Mouse (Mus musculus): ENCODE measurements around the gene Calm4. TPM values are rescaled to one million over a fixed set of nuclear protein-coding genes. Genes with fewer than 3 reads are reported as not detected.
"Not testable (repeated sequence)": the region's sequence is repeated elsewhere in the genome, so short reads cannot be mapped to it uniquely, and the experiment has no call there.

Gene Calm4
- polyA plus RNA-seq (2015; fragmentation: Nextera tagmentation; extraction: Ambion mirVana): not detected in 2 replicates

GRCm38 (mm10) chr13:3837312-3837807, at the start of gene Calm4:
Gene Calm4 (plus strand): TSS chr13:3837757.
- H3K27me3 ChIP-seq; H3K4me1 ChIP-seq (replicated peaks); H3K4me2 ChIP-seq (replicated peaks); H3K9ac ChIP-seq (replicated peaks); H3K27ac ChIP-seq; ATAC-seq; H3K36me3 ChIP-seq; H3K9me3 ChIP-seq; H3K4me3 ChIP-seq (replicated peaks): not testable (repeated sequence)

GRCm38 (mm10) chr13:3788588-3788987, 49.0 kb upstream of the Calm4 start:
- H3K9ac ChIP-seq (replicated peaks): no peak overlapping the region
- WGBS: 88% methylated on average over 2 of the region's 2 CpGs
- H3K4me2 ChIP-seq (replicated peaks): no peak overlapping the region
- no peaks in the 10 kb centered on the region for H3K36me3 ChIP-seq
- no peak overlapping the region for H3K27ac ChIP-seq
- H3K27me3 ChIP-seq: no peaks in the 10 kb centered on the region
- H3K9me3 ChIP-seq: no peaks in the 10 kb centered on the region
- ATAC-seq: no peak
- no peaks in the 10 kb centered on the region for H3K4me1 ChIP-seq (replicated peaks)
- H3K4me3 ChIP-seq (replicated peaks): no peak overlapping the region

GRCm38 (mm10) chr13:3789531-3789930, 48.0 kb upstream of the Calm4 start:
- Histone ChIP-seq H3K9me3 (no peaks in the 10 kb centered on the region), H3K4me3 (replicated peaks) (no peak overlapping the region), H3K36me3 (no peaks in the 10 kb centered on the region), H3K27ac (no peak overlapping the region), H3K4me2 (replicated peaks) (no peak overlapping the region), H3K9ac (replicated peaks) (no peak overlapping the region), H3K4me1 (replicated peaks) (no peaks in the 10 kb centered on the region), H3K27me3 (no peaks in the 10 kb centered on the region)
- ATAC-seq: no peak
- 81% methylated on average over 2 of the region's 2 CpGs for WGBS

GRCm38 (mm10) chr13:3796649-3797048, 40.9 kb upstream of the Calm4 start:
- no peak for ATAC-seq
- Histone ChIP-seq H3K4me2 (replicated peaks) (no peak overlapping the region), H3K9ac (replicated peaks) (no peak overlapping the region), H3K27ac (no peak overlapping the region), H3K4me1 (replicated peaks) (no peaks in the 10 kb centered on the region), H3K27me3 (no peaks in the 10 kb centered on the region), H3K4me3 (replicated peaks) (no peak overlapping the region), H3K36me3 (no peaks in the 10 kb centered on the region), H3K9me3 (no peaks in the 10 kb centered on the region)
- WGBS: 91% methylated on average over 4 of the region's 4 CpGs

- no peak overlapping the region for H3K27ac ChIP-seq
- no peak overlapping the region for H3K9ac ChIP-seq (replicated peaks)
- no peak overlapping the region for H3K4me3 ChIP-seq (replicated peaks)
- no peaks in the 10 kb centered on the region for H3K27me3 ChIP-seq
- H3K4me1 ChIP-seq (replicated peaks): no peaks in the 10 kb centered on the region
- no peaks in the 10 kb centered on the region for H3K36me3 ChIP-seq
- ATAC-seq: no peak
- no peak overlapping the region for H3K4me2 ChIP-seq (replicated peaks)
- H3K9me3 ChIP-seq: no peaks in the 10 kb centered on the region
Observed at GRCm38 (mm10) chr13:3798751-3799150, 38.8 kb upstream of the Calm4 start.

GRCm38 (mm10) chr13:3799386-3799785, 38.2 kb upstream of the Calm4 start:
- no peaks in the 10 kb centered on the region for H3K9me3 ChIP-seq
- H3K4me1 ChIP-seq (replicated peaks): no peaks in the 10 kb centered on the region
- H3K27ac ChIP-seq: no peak overlapping the region
- H3K4me3 ChIP-seq (replicated peaks): no peak overlapping the region
- H3K4me2 ChIP-seq (replicated peaks): no peak overlapping the region
- 86% methylated on average over 3 of the region's 3 CpGs for WGBS
- no peaks in the 10 kb centered on the region for H3K36me3 ChIP-seq
- H3K27me3 ChIP-seq: no peaks in the 10 kb centered on the region
- H3K9ac ChIP-seq (replicated peaks): no peak overlapping the region
- no peak for ATAC-seq

GRCm38 (mm10) chr13:3804186-3804585, 33.4 kb upstream of the Calm4 start, which contains the start of gene Calml3:
Gene Calml3 (minus strand): TSS chr13:3804316.
- ATAC-seq: no peak
- WGBS: 90% methylated on average over 13 of the region's 13 CpGs

GRCm38 (mm10) chr13:3805132-3805531, 32.4 kb upstream of the Calm4 start:
- no peaks in the 10 kb centered on the region for H3K4me1 ChIP-seq (replicated peaks)
- no peak overlapping the region for H3K27ac ChIP-seq
- H3K36me3 ChIP-seq: no peaks in the 10 kb centered on the region
- WGBS: 65% methylated on average over 2 of the region's 2 CpGs
- no peaks in the 10 kb centered on the region for H3K9me3 ChIP-seq
- no peak overlapping the region for H3K9ac ChIP-seq (replicated peaks)
- H3K4me3 ChIP-seq (replicated peaks): no peak overlapping the region
- H3K27me3 ChIP-seq: no peaks in the 10 kb centered on the region
- ATAC-seq: no peak
- H3K4me2 ChIP-seq (replicated peaks): no peak overlapping the region

More at GRCm38 (mm10) chr13:3804186-3804585, 33.4 kb upstream of the Calm4 start, which contains the start of gene Calml3:
- no peak within 1 kb of the TSS for H3K9ac ChIP-seq (replicated peaks)
- H3K4me3 ChIP-seq (replicated peaks): no peak within 1 kb of the TSS
- H3K27ac ChIP-seq: no peak within 1 kb of the TSS
- no peaks in the 10 kb centered on the region for H3K4me1 ChIP-seq (replicated peaks)
- no peaks in the 10 kb centered on the region for H3K27me3 ChIP-seq
- no peaks in the 10 kb centered on the region for H3K9me3 ChIP-seq
- H3K4me2 ChIP-seq (replicated peaks): no peak within 1 kb of the TSS
- H3K36me3 ChIP-seq: no peaks in the 10 kb centered on the region

GRCm38 (mm10) chr13:3805638-3806037, 31.9 kb upstream of the Calm4 start:
- H3K27me3 ChIP-seq: no peaks in the 10 kb centered on the region
- H3K36me3 ChIP-seq: no peaks in the 10 kb centered on the region
- H3K4me2 ChIP-seq (replicated peaks): no peak overlapping the region
- no peak for ATAC-seq
- no peak overlapping the region for H3K4me3 ChIP-seq (replicated peaks)
- WGBS: 80% methylated on average over 5 of the region's 5 CpGs
- H3K4me1 ChIP-seq (replicated peaks): no peaks in the 10 kb centered on the region
- H3K9me3 ChIP-seq: no peaks in the 10 kb centered on the region
- H3K9ac ChIP-seq (replicated peaks): no peak overlapping the region
- no peak overlapping the region for H3K27ac ChIP-seq

- H3K4me3 ChIP-seq (replicated peaks): no peak overlapping the region
- no peaks in the 10 kb centered on the region for H3K9me3 ChIP-seq
- no peak overlapping the region for H3K4me2 ChIP-seq (replicated peaks)
- no peaks in the 10 kb centered on the region for H3K4me1 ChIP-seq (replicated peaks)
- no peak overlapping the region for H3K27ac ChIP-seq
- H3K27me3 ChIP-seq: no peaks in the 10 kb centered on the region
- WGBS: 74% methylated on average over 7 of the region's 7 CpGs
- no peak for ATAC-seq
- H3K36me3 ChIP-seq: no peaks in the 10 kb centered on the region
- no peak overlapping the region for H3K9ac ChIP-seq (replicated peaks)
Observed at GRCm38 (mm10) chr13:3807131-3807827, 30.3 kb upstream of the Calm4 start.

GRCm38 (mm10) chr13:3818012-3818739, 19.4 kb upstream of the Calm4 start:
- no peak overlapping the region for H3K27ac ChIP-seq
- 84% methylated on average over 5 of the region's 5 CpGs for WGBS

GRCm38 (mm10) chr13:3818740-3819076, 18.8 kb upstream of the Calm4 start:
- WGBS: 90% methylated on average over 2 of the region's 2 CpGs
- Histone ChIP-seq H3K27me3 (no peaks in the 10 kb centered on the region), H3K9me3 (no peaks in the 10 kb centered on the region), H3K4me1 (replicated peaks) (no peaks in the 10 kb centered on the region), H3K4me3 (replicated peaks) (no peak overlapping the region), H3K9ac (replicated peaks) (no peak overlapping the region), H3K27ac (no peak overlapping the region), H3K4me2 (replicated peaks) (no peak overlapping the region), H3K36me3 (no peaks in the 10 kb centered on the region)
- ATAC-seq: no peak

More at GRCm38 (mm10) chr13:3818012-3818739, 19.4 kb upstream of the Calm4 start:
- no peak overlapping the region for H3K4me3 ChIP-seq (replicated peaks)
- ATAC-seq: no peak
- H3K9ac ChIP-seq (replicated peaks): no peak overlapping the region
- H3K36me3 ChIP-seq: no peaks in the 10 kb centered on the region
- H3K4me2 ChIP-seq (replicated peaks): no peak overlapping the region
- no peaks in the 10 kb centered on the region for H3K9me3 ChIP-seq
- no peaks in the 10 kb centered on the region for H3K27me3 ChIP-seq
- H3K4me1 ChIP-seq (replicated peaks): no peaks in the 10 kb centered on the region
